Mouse (Mus musculus): ENCODE results near the gene Cep126. TPM values are rescaled to one million over a fixed set of nuclear protein-coding genes. Genes with fewer than 3 reads are reported as not detected.
A peak's percentile ranks its signal among the peaks of the same experiment; 100 is the strongest.

Cep126 gene
- total RNA-seq, 1 experiment, result 6.1 TPM

DNA sequence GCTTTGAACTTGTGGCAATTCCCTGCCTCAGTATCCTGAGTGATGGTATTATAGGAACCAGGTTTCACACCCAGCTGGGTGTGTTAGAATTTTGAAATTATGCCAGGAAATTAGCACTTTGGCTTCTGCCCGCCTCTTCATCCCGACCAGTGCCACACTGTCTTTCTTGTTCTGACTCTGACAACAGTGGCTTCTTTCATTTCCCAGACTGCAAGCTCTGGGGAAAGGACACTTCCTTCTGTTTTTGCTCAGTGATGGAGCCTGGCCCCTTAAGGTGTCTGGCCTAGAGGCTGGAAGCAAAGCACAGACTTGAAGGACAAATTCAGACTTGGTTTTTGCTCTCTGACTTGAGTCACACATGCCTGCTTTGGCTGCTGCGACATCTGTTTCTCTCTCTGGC lies 74.5 kb downstream of the Cep126 start:
- Histone ChIP-seq H3K27ac (ENCODE audit: insufficient read depth, low read depth, low read length, poor library complexity, severe bottlenecking) (no peak overlapping the region), H3K4me1 (ENCODE audit: control insufficient read depth in 2 of 2, insufficient read depth in 2 of 2, low read length in 2 of 2, poor library complexity in 1 of 2) (peaks cover 4 to 9% of the 10 kb centered on the region in 2 experiments; a peak in 2 of 4 replicates), H3K36me3 (ENCODE audit: control insufficient read depth, insufficient read depth, low read length, poor library complexity, severe bottlenecking) (no peaks in the 10 kb centered on the region), H3K9ac (ENCODE audit: insufficient read depth, low read depth, low read length, poor library complexity, severe bottlenecking) (no peak overlapping the region), H3K9me3 (ENCODE audit: control insufficient read depth, insufficient read depth, low read depth, low read length) (no peaks in the 10 kb centered on the region), H3K4me3 (ENCODE audit: insufficient read depth in 1 of 2, low read depth in 1 of 2, low read length in 2 of 2, poor library complexity in 1 of 2, severe bottlenecking in 1 of 2) (no peak overlapping the region)
- TF ChIP-seq ZNF384 (IDR thresholded peaks at IDR 0.05; ENCODE audit: low read depth, low read length) (no peak), HCFC1 (IDR thresholded peaks at IDR 0.05; ENCODE audit: borderline replicate concordance, insufficient read depth, low read length) (no peak), CHD2 (IDR thresholded peaks at IDR 0.05; ENCODE audit: low read depth, low read length) (no peak), ZC3H11A (IDR thresholded peaks at IDR 0.05; ENCODE audit: borderline replicate concordance, low read depth, low read length) (no peak), MAFK (IDR thresholded peaks at IDR 0.05; ENCODE audit: insufficient read depth, low read depth, low read length) (no peak)
- in situ Hi-C loops (cut with MboI; ENCODE audit: low sequenced_read_pairs in 2 of 2, unreplicated experiment in 2 of 2), result no loop called here
- DNase-seq (ENCODE audit: low read depth, low spot score), result no peak

DNA sequence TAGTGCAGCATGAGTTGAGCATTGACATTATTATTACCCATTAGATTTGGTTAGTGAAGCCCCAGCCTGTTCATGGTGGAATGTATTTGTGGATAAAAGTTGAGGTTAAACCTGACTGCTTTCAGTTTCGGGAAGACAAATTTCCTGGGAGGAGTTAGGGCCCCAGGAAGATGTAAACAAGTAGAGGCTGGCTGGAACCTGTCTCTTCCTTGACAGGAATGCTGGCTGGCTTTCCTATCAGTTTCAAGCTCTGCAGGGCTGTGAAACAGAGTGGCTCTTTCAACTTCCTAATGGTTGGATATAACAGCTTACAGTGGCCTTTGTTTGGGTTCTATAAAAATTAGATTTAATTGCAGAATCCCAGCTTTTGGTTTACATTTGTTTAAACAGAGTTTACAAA lies 79.3 kb downstream of the Cep126 start:
- H3K4me3 ChIP-seq (ENCODE audit: insufficient read depth in 1 of 2, low read depth in 1 of 2, low read length in 2 of 2, poor library complexity in 1 of 2, severe bottlenecking in 1 of 2), result no peak overlapping the region
- in situ Hi-C loops (cut with MboI; ENCODE audit: low sequenced_read_pairs in 2 of 2, unreplicated experiment in 2 of 2), result no loop called here
- no peaks in the 10 kb centered on the region for H3K9me3 ChIP-seq (ENCODE audit: control insufficient read depth, insufficient read depth, low read depth, low read length)
- H3K9ac ChIP-seq (ENCODE audit: insufficient read depth, low read depth, low read length, poor library complexity, severe bottlenecking), result no peak overlapping the region
- H3K27ac ChIP-seq (ENCODE audit: insufficient read depth, low read depth, low read length, poor library complexity, severe bottlenecking), result peak overlapping the region; percentile 37; the same call in 1 of the 2 replicates
- H3K36me3 ChIP-seq (ENCODE audit: control insufficient read depth, insufficient read depth, low read length, poor library complexity, severe bottlenecking), result no peaks in the 10 kb centered on the region
- DNase-seq (ENCODE audit: low read depth, low spot score), result no peak
- no peak for TF ChIP-seq ZC3H11A (IDR thresholded peaks at IDR 0.05; ENCODE audit: borderline replicate concordance, low read depth, low read length)
- TF ChIP-seq CHD2 (IDR thresholded peaks at IDR 0.05; ENCODE audit: low read depth, low read length), result no peak
- no peak for TF ChIP-seq ZNF384 (IDR thresholded peaks at IDR 0.05; ENCODE audit: low read depth, low read length)
- no peak for TF ChIP-seq MAFK (IDR thresholded peaks at IDR 0.05; ENCODE audit: insufficient read depth, low read depth, low read length)
- no peak for TF ChIP-seq HCFC1 (IDR thresholded peaks at IDR 0.05; ENCODE audit: borderline replicate concordance, insufficient read depth, low read length)
- peaks cover 4 to 9% of the 10 kb centered on the region in 2 experiments; a peak in 2 of 4 replicates for H3K4me1 ChIP-seq (ENCODE audit: control insufficient read depth in 2 of 2, insufficient read depth in 2 of 2, low read length in 2 of 2, poor library complexity in 1 of 2)

DNA sequence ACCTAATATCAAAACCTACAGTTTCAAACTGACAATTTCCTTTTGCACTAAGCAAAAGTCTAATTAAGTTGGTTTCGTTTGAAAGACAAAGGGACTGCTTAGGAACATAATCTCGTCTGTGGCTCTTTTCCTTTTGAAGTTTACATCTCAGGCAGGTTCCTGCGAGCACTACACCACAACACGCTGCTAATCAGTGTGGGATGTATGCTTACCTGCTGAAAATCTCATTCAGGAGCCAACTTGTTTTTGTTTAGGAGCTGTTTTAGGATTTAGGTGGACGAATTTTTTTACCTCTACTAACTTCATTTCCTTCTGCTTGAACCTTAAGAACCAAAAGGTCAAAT lies 91.1 kb downstream of the Cep126 start:
- TF ChIP-seq ZC3H11A (IDR thresholded peaks at IDR 0.05; ENCODE audit: borderline replicate concordance, low read depth, low read length) (no peak), MAFK (IDR thresholded peaks at IDR 0.05; ENCODE audit: insufficient read depth, low read depth, low read length) (no peak), CHD2 (IDR thresholded peaks at IDR 0.05; ENCODE audit: low read depth, low read length) (no peak), HCFC1 (IDR thresholded peaks at IDR 0.05; ENCODE audit: borderline replicate concordance, insufficient read depth, low read length) (no peak), ZNF384 (IDR thresholded peaks at IDR 0.05; ENCODE audit: low read depth, low read length) (no peak)
- peaks cover 0 to 4% of the 10 kb centered on the region in 2 experiments; a peak in 1 of 4 replicates for H3K4me1 ChIP-seq (ENCODE audit: control insufficient read depth in 2 of 2, insufficient read depth in 2 of 2, low read length in 2 of 2, poor library complexity in 1 of 2)
- in situ Hi-C loops (cut with MboI; ENCODE audit: low sequenced_read_pairs in 2 of 2, unreplicated experiment in 2 of 2), result no loop called here
- no peak overlapping the region for H3K27ac ChIP-seq (ENCODE audit: insufficient read depth, low read depth, low read length, poor library complexity, severe bottlenecking)
- H3K9ac ChIP-seq (ENCODE audit: insufficient read depth, low read depth, low read length, poor library complexity, severe bottlenecking), result no peak overlapping the region
- no peak for DNase-seq (ENCODE audit: low read depth, low spot score)
- peak overlapping the region in 1 of 2 experiments; percentile 59; a peak in 2 of 4 replicates for H3K4me3 ChIP-seq (ENCODE audit: insufficient read depth in 1 of 2, low read depth in 1 of 2, low read length in 2 of 2, poor library complexity in 1 of 2, severe bottlenecking in 1 of 2)
- no peaks in the 10 kb centered on the region for H3K9me3 ChIP-seq (ENCODE audit: control insufficient read depth, insufficient read depth, low read depth, low read length)
- H3K36me3 ChIP-seq (ENCODE audit: control insufficient read depth, insufficient read depth, low read length, poor library complexity, severe bottlenecking), result no peaks in the 10 kb centered on the region

DNA sequence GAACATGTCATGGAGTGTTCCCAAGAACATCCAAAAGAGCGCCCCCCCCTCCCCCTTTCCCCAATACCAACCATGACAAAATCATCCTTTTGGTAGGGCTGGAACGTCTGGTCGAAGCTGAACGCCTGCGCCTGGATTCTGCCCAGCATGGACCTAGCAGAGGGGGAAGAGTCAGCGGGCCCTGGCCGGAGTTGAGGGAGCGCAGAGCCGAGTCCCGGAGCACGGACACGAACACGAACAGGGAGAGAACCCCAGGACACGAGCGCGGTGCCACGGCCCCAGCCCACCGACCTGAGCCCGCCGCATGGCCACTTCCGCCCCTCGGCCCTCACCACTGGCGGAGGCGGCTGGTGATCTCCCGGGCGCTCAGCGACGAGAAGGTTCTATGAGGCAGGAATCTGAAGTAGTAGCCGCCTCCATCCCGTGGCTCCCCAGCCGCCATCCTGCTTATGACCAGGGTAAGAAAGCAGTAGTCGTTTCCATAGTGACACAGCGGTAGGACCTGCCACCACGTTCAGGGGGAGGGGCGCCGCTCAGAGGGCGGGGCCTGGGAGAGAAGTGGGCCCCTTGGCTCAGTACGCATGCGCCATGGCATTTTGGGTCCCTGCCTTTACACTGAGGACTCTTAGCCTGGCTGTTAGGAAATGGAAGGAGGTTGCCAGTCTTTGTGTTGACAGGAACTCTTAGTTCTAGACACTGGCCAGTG lies 91.6 kb downstream of the Cep126 start, which contains the start of gene Cfap300:
Cfap300 (minus strand) TSS at position 486 of the 706 bp plus-strand sequence.
- H3K4me1 ChIP-seq (ENCODE audit: control insufficient read depth in 2 of 2, insufficient read depth in 2 of 2, low read length in 2 of 2, poor library complexity in 1 of 2), result peaks cover 0 to 4% of the 10 kb centered on the region in 2 experiments; a peak in 1 of 4 replicates
- DNase-seq (ENCODE audit: low read depth, low spot score), result peak; percentile 99
- peak within 1 kb of the TSS; percentile 81 for H3K9ac ChIP-seq (ENCODE audit: insufficient read depth, low read depth, low read length, poor library complexity, severe bottlenecking)
- no peaks in the 10 kb centered on the region for H3K36me3 ChIP-seq (ENCODE audit: control insufficient read depth, insufficient read depth, low read length, poor library complexity, severe bottlenecking)
- peak within 1 kb of the TSS; percentile 28; the same call in 1 of the 2 replicates for H3K27ac ChIP-seq (ENCODE audit: insufficient read depth, low read depth, low read length, poor library complexity, severe bottlenecking)
- peak within 1 kb of the TSS; percentile 68 to 87 for H3K4me3 ChIP-seq (ENCODE audit: insufficient read depth in 1 of 2, low read depth in 1 of 2, low read length in 2 of 2, poor library complexity in 1 of 2, severe bottlenecking in 1 of 2)
- TF ChIP-seq ZC3H11A (IDR thresholded peaks at IDR 0.05; ENCODE audit: borderline replicate concordance, low read depth, low read length), result no peak
- no peak for TF ChIP-seq ZNF384 (IDR thresholded peaks at IDR 0.05; ENCODE audit: low read depth, low read length)
- no peak for TF ChIP-seq MAFK (IDR thresholded peaks at IDR 0.05; ENCODE audit: insufficient read depth, low read depth, low read length)
- no peak for TF ChIP-seq CHD2 (IDR thresholded peaks at IDR 0.05; ENCODE audit: low read depth, low read length)
- in situ Hi-C loops (cut with MboI; ENCODE audit: low sequenced_read_pairs in 2 of 2, unreplicated experiment in 2 of 2), result no loop called here
- no peaks in the 10 kb centered on the region for H3K9me3 ChIP-seq (ENCODE audit: control insufficient read depth, insufficient read depth, low read depth, low read length)

All from ES-E14 (cell line).